Mouse (Mus musculus) stomach, embryonic 15.5 days (tissue): ENCODE measurements at regions not wholly inside any gene's neighbourhood (a gene's known extent, or its start where the extent isn't known, plus 50 kb on each side); places are given as distances from the start of the nearest gene placed in this dataset.

Experiments
- ATAC-seq: fragments of 200-750 bp; cut with Nextera tagmentation; 2 replicates; pipeline ENCODE4 v1.8.0; 2017; ENCODE audit warnings: low read depth, moderate number of reproducible peaks, moderate TSS enrichment; ENCODE audit not compliant: insufficient read depth, low FRiP score
- H3K27ac ChIP-seq: fragments of 300-500 bp; sonication (generic); 2 replicates; pipeline ENCODE4 v1.5.1; 2015; ENCODE audit warnings: mild to moderate bottlenecking, inconsistent platforms
- H3K27me3 ChIP-seq: fragments of 300-500 bp; sonication (generic); replicated peaks from 2 replicates; pipeline ENCODE4 v1.6.1; 2015; ENCODE audit warnings: inconsistent platforms
- H3K36me3 ChIP-seq: fragments of 300-500 bp; sonication (generic); 2 replicates; pipeline ENCODE4 v1.6.1; 2015; ENCODE audit warnings: inconsistent platforms
- H3K4me1 ChIP-seq: fragments of 300-500 bp; sonication (generic); 2 replicates; pipeline ENCODE4 v1.6.1; 2015; ENCODE audit warnings: inconsistent platforms
- H3K4me2 ChIP-seq: fragments of 300-500 bp; sonication (generic); 2 replicates; pipeline ENCODE4 v1.6.1; 2015; ENCODE audit warnings: mild to moderate bottlenecking, inconsistent platforms
- H3K4me3 ChIP-seq: fragments of 300-500 bp; sonication (generic); replicated peaks from 2 replicates; pipeline ENCODE4 v1.5.1; 2015; ENCODE audit warnings: inconsistent platforms
- H3K9ac ChIP-seq: fragments of 300-500 bp; sonication (generic); 2 replicates; pipeline ENCODE4 v1.6.1; 2015; ENCODE audit warnings: inconsistent platforms
- H3K9me3 ChIP-seq: fragments of 300-500 bp; sonication (generic); 2 replicates; pipeline ENCODE4 v1.6.1; 2016; ENCODE audit warnings: inconsistent platforms
- WGBS: fragments of 180-500 bp; shearing (Covaris S2); methylation state at CpG from one replicate; pipeline ENCODE4 v1.1.7; 2015; 5-methylcytosine and 5-hydroxymethylcytosine counted together

DNA sequence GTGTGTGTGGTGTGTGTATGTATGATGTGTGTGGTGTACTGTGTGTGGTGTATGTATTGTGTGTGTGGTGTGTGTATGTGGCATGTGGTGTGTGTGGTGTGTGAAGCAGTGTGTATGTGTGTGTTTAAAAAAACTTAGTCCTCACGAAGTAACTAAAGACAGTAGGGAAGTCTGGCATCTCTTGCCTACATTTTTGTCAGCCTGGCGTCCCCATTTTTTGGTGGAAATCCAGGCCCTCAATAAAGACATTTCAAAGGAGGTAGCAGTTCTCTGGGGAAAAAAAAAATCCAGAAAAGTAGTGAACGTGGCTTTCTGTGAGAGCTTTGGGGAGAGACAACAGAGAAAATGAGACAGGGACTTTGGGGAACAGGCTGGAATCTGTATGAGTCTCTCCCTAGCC lies 231.6 kb upstream of the Srrm4 start:
- ATAC-seq: no peak
- no peak overlapping the region for H3K4me3 ChIP-seq
- H3K27me3 ChIP-seq: no peaks in the 10 kb centered on the region
- H3K9me3 ChIP-seq: no peaks in the 10 kb centered on the region
- no peak overlapping the region for H3K9ac ChIP-seq
- H3K36me3 ChIP-seq: no peaks in the 10 kb centered on the region
- no peaks in the 10 kb centered on the region for H3K4me1 ChIP-seq
- WGBS: 68% methylated on average over 3 of the region's 3 CpGs
- no peak overlapping the region for H3K4me2 ChIP-seq
- no peak overlapping the region for H3K27ac ChIP-seq

DNA sequence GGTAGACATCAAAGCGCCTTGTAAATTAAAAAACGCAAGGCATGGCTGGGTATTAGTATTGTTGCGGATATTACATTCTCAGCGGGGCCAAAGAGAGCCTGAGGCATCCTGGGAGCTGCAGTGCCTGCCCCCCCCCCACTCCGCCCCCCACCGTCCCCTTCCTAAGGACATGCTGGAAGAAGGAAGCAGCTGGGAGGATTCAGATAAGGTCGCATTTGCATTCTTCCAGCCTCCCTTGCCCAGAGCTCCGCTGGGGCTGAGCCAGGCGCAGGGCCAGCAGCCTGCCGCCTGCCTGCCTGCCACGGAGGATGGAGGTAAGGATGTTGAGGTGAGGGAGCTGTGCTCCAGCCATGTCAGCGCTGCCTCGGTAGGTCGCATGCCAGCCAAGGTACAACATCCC lies 230.5 kb upstream of the Srrm4 start:
- ATAC-seq: no peak
- no peaks in the 10 kb centered on the region for H3K36me3 ChIP-seq
- H3K9me3 ChIP-seq: no peaks in the 10 kb centered on the region
- no peak overlapping the region for H3K9ac ChIP-seq
- no peak overlapping the region for H3K4me2 ChIP-seq
- no peak overlapping the region for H3K4me3 ChIP-seq
- H3K27ac ChIP-seq: no peak overlapping the region
- no peaks in the 10 kb centered on the region for H3K27me3 ChIP-seq
- WGBS: 25% methylated on average over 14 of the region's 14 CpGs
- no peaks in the 10 kb centered on the region for H3K4me1 ChIP-seq

DNA sequence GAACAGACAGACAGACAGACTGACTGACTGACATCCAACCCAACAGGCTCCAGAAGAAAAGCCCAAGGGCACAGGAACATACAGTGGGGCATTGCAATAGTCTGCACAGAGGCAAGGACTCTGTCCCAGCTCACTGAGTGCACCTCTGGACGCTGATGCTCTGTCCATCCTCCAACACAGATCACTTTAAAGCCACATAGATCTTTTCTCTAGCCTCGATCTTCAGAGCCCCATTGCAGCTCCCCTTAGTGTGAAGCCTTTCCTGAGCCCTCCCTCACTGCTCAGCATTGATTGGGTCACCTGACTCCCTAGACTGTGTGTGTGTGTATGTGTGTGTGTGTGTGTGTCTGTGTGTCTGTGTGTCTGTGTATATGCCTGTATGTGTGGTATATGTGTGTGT lies 218.2 kb upstream of the Srrm4 start:
- Histone ChIP-seq H3K4me3 (no peak overlapping the region), H3K27me3 (no peaks in the 10 kb centered on the region), H3K4me2 (no peak overlapping the region), H3K36me3 (no peaks in the 10 kb centered on the region), H3K27ac (no peak overlapping the region), H3K9ac (no peak overlapping the region), H3K9me3 (no peaks in the 10 kb centered on the region), H3K4me1 (no peaks in the 10 kb centered on the region)
- no peak for ATAC-seq
- WGBS: 56% methylated on average over 2 of the region's 2 CpGs

DNA sequence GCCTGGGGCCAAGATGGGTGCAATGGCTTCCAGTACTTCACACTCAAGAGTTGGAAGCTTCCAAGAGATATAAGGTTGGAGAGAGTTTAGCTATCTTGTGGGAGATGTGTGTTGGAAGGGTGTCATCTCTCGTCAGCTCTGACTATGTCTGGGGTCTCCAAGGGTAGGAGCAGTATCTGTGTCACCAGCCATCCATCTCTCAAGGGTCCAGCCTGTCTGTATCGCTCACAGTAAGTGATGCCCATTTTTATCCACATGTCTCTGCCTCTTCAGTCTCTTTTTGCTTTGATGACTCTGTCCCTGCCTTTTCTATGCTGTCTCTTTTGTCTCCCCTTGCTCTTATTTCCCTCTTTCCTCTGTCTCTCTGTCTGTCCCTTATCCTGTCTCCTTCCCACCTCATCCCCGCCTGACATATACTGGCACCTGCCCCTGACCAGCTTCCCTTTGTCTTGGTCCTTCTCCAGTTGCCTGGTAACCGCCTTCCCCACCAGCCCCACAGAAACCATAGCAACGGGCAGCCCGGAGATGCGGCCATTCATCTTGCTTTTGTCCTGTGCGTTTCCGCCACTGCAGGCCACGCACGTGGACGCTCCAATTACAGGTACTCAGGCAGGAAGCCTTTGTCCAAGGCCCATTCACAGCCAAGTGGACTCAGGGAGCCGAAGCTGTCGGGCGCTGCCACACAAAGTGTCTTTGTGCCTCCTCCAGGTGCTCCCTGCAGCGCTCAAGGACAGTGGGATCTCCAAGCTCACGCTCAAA lies 217.6 kb upstream of the Srrm4 start:
- no peak for ATAC-seq
- Histone ChIP-seq H3K9ac (no peak overlapping the region), H3K27me3 (no peaks in the 10 kb centered on the region), H3K36me3 (no peaks in the 10 kb centered on the region), H3K4me3 (no peak overlapping the region), H3K4me1 (no peaks in the 10 kb centered on the region), H3K27ac (no peak overlapping the region), H3K9me3 (no peaks in the 10 kb centered on the region), H3K4me2 (no peak overlapping the region)
- 46% methylated on average over 17 of the region's 17 CpGs for whole genome bisulfite sequencing

DNA sequence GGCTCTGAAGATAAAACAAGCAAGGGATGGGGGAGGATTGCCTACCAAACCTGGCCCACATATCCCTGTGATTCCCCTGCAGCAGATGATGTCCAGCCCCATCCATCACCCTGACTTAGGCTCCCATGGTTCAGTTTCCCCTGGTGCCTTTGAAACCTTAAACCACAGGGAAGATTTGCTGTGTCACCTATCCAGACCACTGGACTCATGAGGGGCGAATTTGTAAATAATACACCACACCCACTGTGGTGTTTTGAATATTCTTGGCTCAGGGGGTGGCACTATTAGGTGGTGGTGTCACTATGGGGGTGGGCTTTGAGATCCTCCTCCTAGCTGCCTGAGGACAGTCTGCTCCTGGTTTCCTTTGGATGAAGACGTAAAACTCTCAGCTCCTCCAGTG lies 205.8 kb upstream of the Srrm4 start:
- Histone ChIP-seq H3K9me3 (no peaks in the 10 kb centered on the region), H3K27ac (no peak overlapping the region), H3K9ac (no peak overlapping the region), H3K36me3 (no peaks in the 10 kb centered on the region), H3K27me3 (no peaks in the 10 kb centered on the region), H3K4me3 (no peak overlapping the region), H3K4me1 (no peaks in the 10 kb centered on the region), H3K4me2 (no peak overlapping the region)
- ATAC-seq: no peak
- 42% methylated on average over 2 of the region's 2 CpGs for WGBS

DNA sequence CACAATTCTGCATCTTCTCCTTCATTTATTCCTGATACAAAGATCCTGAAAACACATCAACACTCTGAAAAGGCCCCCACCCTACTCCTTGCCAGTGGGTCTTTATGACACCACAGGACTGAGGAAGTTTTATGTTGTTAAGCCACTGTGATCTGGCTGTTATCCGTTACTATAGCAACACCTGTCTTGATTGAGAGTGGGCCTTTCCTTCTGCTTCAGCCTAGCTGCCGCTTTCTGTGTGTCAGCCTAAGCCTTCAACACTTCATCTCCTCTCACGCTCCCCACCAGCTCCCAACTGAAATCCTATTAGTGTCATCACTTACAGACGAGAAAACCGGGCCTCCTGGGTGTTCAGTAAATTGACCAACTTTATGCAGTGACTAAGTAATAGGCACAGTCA lies 203.6 kb upstream of the Srrm4 start:
- H3K27me3 ChIP-seq: no peaks in the 10 kb centered on the region
- no peak for ATAC-seq
- no peak overlapping the region for H3K9ac ChIP-seq
- no peak overlapping the region for H3K4me3 ChIP-seq
- H3K36me3 ChIP-seq: no peaks in the 10 kb centered on the region
- WGBS: 43% methylated on average over 5 of the region's 5 CpGs
- H3K4me1 ChIP-seq: no peaks in the 10 kb centered on the region
- H3K9me3 ChIP-seq: no peaks in the 10 kb centered on the region
- no peak overlapping the region for H3K27ac ChIP-seq
- no peak overlapping the region for H3K4me2 ChIP-seq

DNA sequence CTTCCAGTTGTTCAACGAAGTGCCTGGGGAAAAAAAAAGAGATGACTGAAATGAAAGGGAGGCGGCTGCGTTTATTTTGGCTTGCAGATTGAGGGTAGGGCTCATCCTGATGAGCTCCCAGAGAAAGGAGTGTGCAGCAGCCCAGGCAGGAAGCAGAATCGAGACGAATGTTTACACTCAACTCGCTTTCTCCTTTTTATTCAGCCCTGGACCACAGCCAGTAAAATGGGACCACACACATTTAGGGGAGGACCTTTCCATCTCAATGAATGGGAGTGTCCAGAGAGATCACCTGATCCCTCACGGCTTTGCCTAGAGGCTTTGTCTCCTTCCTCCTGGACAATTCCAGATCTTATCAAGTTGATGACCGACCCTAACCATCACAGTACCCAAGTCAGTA lies 198.8 kb upstream of the Srrm4 start:
- Histone ChIP-seq H3K9ac (no peak overlapping the region), H3K9me3 (no peaks in the 10 kb centered on the region), H3K4me3 (no peak overlapping the region), H3K27me3 (no peaks in the 10 kb centered on the region), H3K36me3 (no peaks in the 10 kb centered on the region), H3K4me2 (no peak overlapping the region), H3K4me1 (no peaks in the 10 kb centered on the region), H3K27ac (no peak overlapping the region)
- ATAC-seq: no peak
- WGBS: 34% methylated on average over 8 of the region's 8 CpGs

DNA sequence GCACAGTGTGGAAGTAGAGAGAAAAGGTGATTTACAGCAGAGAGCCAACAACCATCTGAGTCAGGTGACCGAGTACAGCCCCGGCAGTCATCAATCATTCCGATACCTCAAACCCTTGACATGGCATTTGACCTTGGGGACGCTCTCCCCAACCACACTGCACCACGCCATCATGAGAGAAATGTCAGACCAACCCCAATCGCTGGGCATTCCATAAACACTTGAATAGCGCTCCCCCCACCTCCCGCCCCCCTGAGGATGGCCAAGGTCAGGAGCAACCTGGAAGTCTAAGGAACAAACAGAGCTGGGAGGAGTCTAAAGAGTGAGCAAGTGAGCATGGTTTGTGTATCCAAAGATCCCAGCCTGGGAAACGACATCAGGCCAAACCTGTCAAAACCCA lies 198.2 kb upstream of the Srrm4 start:
- no peak overlapping the region for H3K27ac ChIP-seq
- no peaks in the 10 kb centered on the region for H3K27me3 ChIP-seq
- H3K4me3 ChIP-seq: no peak overlapping the region
- ATAC-seq: no peak; the same call in 1 of the 2 replicates
- 47% methylated on average over 9 of the region's 9 CpGs for WGBS
- no peaks in the 10 kb centered on the region for H3K4me1 ChIP-seq
- H3K4me2 ChIP-seq: no peak overlapping the region
- no peak overlapping the region for H3K9ac ChIP-seq
- no peaks in the 10 kb centered on the region for H3K9me3 ChIP-seq
- no peaks in the 10 kb centered on the region for H3K36me3 ChIP-seq

DNA sequence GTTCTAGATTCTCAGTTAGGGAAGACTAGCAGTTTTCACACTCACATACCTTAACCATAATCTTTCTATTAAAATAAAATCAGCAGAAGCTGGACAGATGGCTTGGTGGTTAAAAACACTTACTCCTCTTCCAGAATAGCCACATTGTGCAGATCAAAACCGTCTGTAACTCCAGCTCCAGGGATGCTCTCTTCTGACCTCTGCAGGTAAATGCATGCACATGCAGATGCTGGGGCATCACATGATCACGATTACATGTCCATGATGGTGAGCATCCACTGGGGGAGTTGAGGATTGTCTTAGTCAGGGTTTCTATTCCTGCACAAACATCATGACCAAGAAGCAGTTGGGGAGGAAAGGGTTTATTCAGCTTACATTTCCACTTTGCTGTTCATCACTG lies 184.8 kb upstream of the Srrm4 start:
- no peaks in the 10 kb centered on the region for H3K27me3 ChIP-seq
- no peaks in the 10 kb centered on the region for H3K36me3 ChIP-seq
- ATAC-seq: no peak
- 34% methylated on average over 2 of the region's 2 CpGs for WGBS
- H3K27ac ChIP-seq: no peak overlapping the region
- no peak overlapping the region for H3K4me2 ChIP-seq
- H3K4me3 ChIP-seq: no peak overlapping the region
- no peak overlapping the region for H3K9ac ChIP-seq
- no peaks in the 10 kb centered on the region for H3K4me1 ChIP-seq
- no peaks in the 10 kb centered on the region for H3K9me3 ChIP-seq

DNA sequence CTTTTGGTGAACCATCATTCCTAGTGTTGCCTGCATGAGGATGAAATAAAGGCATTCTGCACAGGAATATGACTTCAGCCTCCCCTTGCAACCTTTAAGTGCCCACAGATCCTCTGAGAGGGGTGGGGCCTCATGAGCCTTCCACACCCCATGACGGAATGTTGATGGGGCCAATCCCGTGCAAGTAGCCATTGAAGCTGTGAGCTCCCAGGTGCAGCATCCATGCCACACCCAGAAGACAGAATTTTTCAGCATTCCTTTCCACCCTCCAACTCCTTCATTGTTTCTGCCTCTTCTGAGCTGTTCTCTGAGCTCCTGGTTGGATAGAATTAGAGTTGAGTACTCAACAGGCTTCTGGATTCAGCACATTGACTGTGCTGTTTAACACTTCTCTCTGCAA lies 174.6 kb upstream of the Srrm4 start:
- Histone ChIP-seq H3K4me1 (no peaks in the 10 kb centered on the region), H3K4me3 (no peak overlapping the region), H3K4me2 (no peak overlapping the region), H3K27me3 (no peaks in the 10 kb centered on the region), H3K9me3 (no peaks in the 10 kb centered on the region), H3K36me3 (no peaks in the 10 kb centered on the region), H3K27ac (no peak overlapping the region), H3K9ac (no peak overlapping the region)
- ATAC-seq: no peak
- WGBS: 81% methylated on average over 2 of the region's 2 CpGs

DNA sequence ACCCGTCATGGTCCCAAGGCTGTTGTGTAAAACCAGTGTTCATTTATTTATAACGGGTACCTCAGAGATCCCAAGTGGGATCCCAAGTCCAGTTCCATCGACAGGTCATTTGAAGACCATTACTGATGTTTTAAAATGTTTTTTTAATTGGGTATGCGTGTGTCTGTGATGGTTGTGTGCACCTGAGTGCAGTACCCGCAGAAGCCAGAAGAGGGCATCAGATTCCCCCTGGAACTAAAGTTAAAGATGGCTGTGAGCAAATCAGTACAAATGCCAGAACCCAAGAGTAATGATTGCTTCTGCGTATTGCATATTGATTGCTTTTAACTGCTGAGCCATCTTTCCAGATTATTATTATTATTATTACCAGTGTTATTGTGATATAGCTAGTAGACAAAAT lies 169.7 kb upstream of the Srrm4 start:
- Histone ChIP-seq H3K27me3 (no peaks in the 10 kb centered on the region), H3K9ac (no peak overlapping the region), H3K27ac (no peak overlapping the region), H3K36me3 (no peaks in the 10 kb centered on the region), H3K4me2 (no peak overlapping the region), H3K4me3 (no peak overlapping the region), H3K4me1 (no peaks in the 10 kb centered on the region), H3K9me3 (no peaks in the 10 kb centered on the region)
- no peak for ATAC-seq
- 90% methylated on average over 6 of the region's 6 CpGs for WGBS

DNA sequence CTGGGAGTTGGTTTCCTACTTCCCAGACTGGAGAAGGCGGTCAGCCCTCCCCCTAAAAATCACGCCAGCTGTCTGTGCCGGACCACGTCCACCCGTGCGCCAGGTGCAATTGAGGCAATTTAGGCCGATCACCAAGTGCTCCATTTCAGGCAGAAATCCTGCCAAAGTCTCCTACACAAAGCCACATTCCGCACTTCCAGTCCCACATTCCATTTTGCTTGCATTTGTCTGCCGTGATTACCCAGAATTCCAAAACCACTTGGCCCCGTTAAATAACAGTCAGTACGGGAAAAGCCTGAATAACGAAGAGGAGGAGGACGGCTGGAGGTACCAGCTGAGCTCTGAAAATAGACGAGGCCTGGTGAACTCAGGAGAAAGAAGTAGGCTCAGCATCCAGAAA lies 167.1 kb upstream of the Srrm4 start:
- Histone ChIP-seq H3K4me3 (no peak overlapping the region), H3K27me3 (no peaks in the 10 kb centered on the region), H3K27ac (no peak overlapping the region), H3K9ac (no peak overlapping the region), H3K9me3 (no peaks in the 10 kb centered on the region), H3K4me1 (no peaks in the 10 kb centered on the region), H3K36me3 (no peaks in the 10 kb centered on the region), H3K4me2 (no peak overlapping the region)
- WGBS: 68% methylated on average over 14 of the region's 14 CpGs
- no peak for ATAC-seq

DNA sequence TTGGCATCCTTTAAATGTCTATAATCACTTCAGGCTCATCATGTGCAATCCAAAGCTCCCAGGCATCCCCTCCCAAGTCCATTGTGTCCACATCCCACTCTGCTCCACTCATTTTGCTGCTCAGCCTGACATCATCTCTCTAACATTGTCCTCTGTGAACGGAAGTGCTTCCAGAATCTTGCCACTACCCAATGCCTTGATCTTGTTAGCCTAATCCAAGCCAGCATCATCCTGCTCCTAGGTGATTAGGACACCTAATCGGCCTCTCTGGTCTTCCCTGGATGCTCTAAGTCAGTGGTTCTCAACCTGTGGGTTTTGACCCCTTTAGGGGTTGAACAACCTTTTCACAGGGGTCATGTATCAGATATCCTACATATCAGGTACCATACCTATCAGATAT lies 161.3 kb upstream of the Srrm4 start:
- no peaks in the 10 kb centered on the region for H3K9me3 ChIP-seq
- 84% methylated on average over 2 of the region's 2 CpGs for WGBS
- no peak overlapping the region for H3K9ac ChIP-seq
- no peak for ATAC-seq
- H3K4me3 ChIP-seq: no peak overlapping the region
- H3K4me1 ChIP-seq: no peaks in the 10 kb centered on the region
- no peaks in the 10 kb centered on the region for H3K36me3 ChIP-seq
- H3K27ac ChIP-seq: no peak overlapping the region
- H3K4me2 ChIP-seq: no peak overlapping the region
- no peaks in the 10 kb centered on the region for H3K27me3 ChIP-seq
